Mouse (Mus musculus) CD4-positive, CD25-positive, alpha-beta regulatory T cell, adult 4 months (primary cell): Measurements from ENCODE around the gene Tspan13. TPM values are rescaled to one million over a fixed set of nuclear protein-coding genes. Genes with fewer than 3 reads are reported as not detected.

Experiments used
- ATAC-seq: one replicate; pipeline ENCODE4 v1.8.0; 2017
- polyA plus RNA-seq, 2 experiments: library from polyadenylated mRNA; unstranded; fragments of 100-300 nt; shearing (Covaris generic); gene quantifications; one replicate each; pipeline ENCODE4 v1.2.1; 2017

Tspan13 gene
- polyA plus RNA-seq, 2 experiments from 2014 or later: 219 to 252 TPM

- ATAC-seq: no peak
These were observed 66.4 kb downstream of the Tspan13 start for GRCm38 (mm10) chr12:35975898-35976297.

GRCm38 (mm10) chr12:35966768-35967141 is 75.5 kb downstream of the Tspan13 start:
- no peak for ATAC-seq

DNA sequence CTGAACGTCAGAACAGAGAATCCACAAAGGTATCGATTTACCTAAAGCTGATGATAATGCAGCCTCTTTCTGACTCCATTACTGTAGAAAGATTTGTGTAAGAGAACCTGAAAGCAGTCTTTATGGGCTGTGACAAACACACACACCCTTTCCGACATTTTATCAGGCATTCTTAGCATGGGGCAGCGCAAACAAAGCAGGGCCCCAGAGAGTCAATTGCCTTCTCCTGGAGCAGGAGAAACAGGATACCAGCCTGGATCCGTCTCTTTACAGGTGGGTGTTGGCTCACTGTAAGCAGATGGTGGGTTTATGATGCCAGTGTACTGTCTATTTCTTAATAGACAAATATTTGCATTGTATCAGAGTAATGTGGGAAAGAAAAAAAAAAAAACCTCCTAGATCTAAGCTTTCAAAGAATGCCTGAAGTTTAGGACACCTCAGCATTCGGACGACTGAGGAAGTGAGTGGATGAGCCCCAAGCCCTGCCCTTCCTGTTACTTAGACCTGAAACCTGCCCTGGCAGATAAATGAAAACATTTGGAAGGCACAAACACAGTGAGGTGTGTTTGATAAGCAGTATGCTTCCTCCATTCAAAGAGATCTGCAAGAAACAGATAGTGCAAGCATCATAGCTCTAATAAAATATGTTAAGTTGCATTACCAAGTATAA is 76.1 kb downstream of the Tspan13 start:
- ATAC-seq: no peak

Other genes starting within 250 kb of the Tspan13 start
- not detected for gene Agr3, start 116.9 kb downstream of the Tspan13 start, polyA plus RNA-seq
- gene Agr2, start 49.6 kb downstream of the Tspan13 start, polyA plus RNA-seq: not detected
- 10 to 100 TPM; 47.9 to 53.4 TPM for gene Ankmy2, start 114.6 kb upstream of the Tspan13 start, polyA plus RNA-seq
- 100 to 1,000 TPM; 167 to 181 TPM for gene Bzw2, start 115.6 kb upstream of the Tspan13 start, polyA plus RNA-seq
- gene Lrrc72, start 210.9 kb upstream of the Tspan13 start, polyA plus RNA-seq: not detected